Mouse (Mus musculus) CH12.LX (cell line): ENCODE data around the gene Dpm2.

Experiments
- CTCF ChIP-seq, 2 experiments: IDR thresholded peaks in 1 of 2; conservative IDR thresholded peaks in 1 of 2; 2 replicates each; pipeline ENCODE4 v1.5.1; 2011 to 2012; ENCODE audit warnings: low read depth in 2 of 2, low read length in 2 of 2, improper control_type of control experiment in 1 of 2, inconsistent platforms in 1 of 2, mild to moderate bottlenecking in 1 of 2, moderate library complexity in 1 of 2
- E2F4 ChIP-seq: IDR thresholded peaks from 2 replicates; pipeline ENCODE4 v1.6.1; 2011; ENCODE audit warnings: low read depth, low read length, improper control_type of control experiment; ENCODE audit not compliant: insufficient replicate concordance
- HCFC1 ChIP-seq: IDR thresholded peaks from 2 replicates; pipeline ENCODE4 v1.6.1; 2012; ENCODE audit warnings: low read depth, mild to moderate bottlenecking, inconsistent platforms, low read length, improper control_type of control experiment
- POLR2A ChIP-seq: IDR thresholded peaks from 2 replicates; pipeline ENCODE4 v1.6.1; 2011; ENCODE audit warnings: low read depth, mild to moderate bottlenecking, improper control_type of control experiment, low read length
- TBP ChIP-seq: conservative IDR thresholded peaks from 2 replicates; pipeline ENCODE4 v1.6.1; 2011; ENCODE audit warnings: low read depth, low read length, improper control_type of control experiment

DNA sequence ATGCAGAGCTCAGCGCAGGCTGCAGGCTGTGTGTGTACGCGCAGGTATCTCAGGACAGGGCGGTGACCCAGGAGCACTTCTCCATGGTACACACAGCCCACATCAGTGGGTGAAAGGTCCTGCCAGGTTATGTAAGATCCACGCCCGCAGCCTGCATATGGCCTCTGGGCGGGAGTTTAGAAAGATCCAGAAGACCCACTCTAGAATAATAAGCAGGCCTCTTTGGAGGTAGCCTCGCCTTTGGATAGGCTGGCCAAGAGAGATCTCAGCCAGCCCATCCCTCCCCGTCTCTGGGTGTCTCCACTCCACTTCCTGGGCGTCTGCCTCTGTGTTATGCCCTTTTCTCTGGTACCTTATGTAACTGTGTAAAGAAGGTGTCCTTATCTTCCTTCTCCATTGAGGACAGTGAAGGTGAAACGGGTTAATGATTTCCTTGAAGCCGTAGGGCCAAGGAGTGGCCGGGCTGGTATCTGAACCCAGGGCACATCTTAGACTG is 46.1 kb upstream of the Dpm2 start:
- TF ChIP-seq POLR2A (no peak), HCFC1 (no peak), E2F4 (no peak), TBP (no peak), CTCF (conservative IDR thresholded peaks at IDR 0.05 in 1 of 2, IDR thresholded peaks at IDR 0.05 in 1 of 2; ENCODE audit: low read depth in 2 of 2, low read length in 2 of 2) (no peak)
